In genomic region chr5:125408842-125409241, GRCm38 (mm10) we compare ENCODE assay signal across 8 mouse cellular contexts. TPM values are rescaled to one million over a fixed set of nuclear protein-coding genes. Genes with fewer than 3 reads are reported as not detected.
A peak's percentile ranks its signal among the peaks of the same experiment; 100 is the strongest.
DNase-seq lines count a peak whose midpoint lies in the region; ATAC-seq and TF ChIP-seq lines count a peak whose summit lies in the region.

No protein-coding gene starts in this region.

- H3K9me3 ChIP-seq in hindbrain, embryonic 15.5 days: no peaks in the 10 kb centered on the region

- H3K4me3 ChIP-seq in hindbrain, embryonic 15.5 days: peak overlapping the region; percentile 35

- peaks cover 18% of the 10 kb centered on the region for H3K4me1 ChIP-seq in hindbrain, embryonic 15.5 days (replicated peaks)

- ATAC-seq in Patski: peak; percentile 7
- ATAC-seq in hindbrain, embryonic 15.5 days (ENCODE audit: low FRiP score, low read depth): peak; percentile 37

- CTCF ChIA-PET in Patski (lab: Charles Lee): interaction anchor here (1.4 kb wide), 1 partner anchor 24 kb away, joined by 3 read pairs; no protein-coding TSS in a partner anchor

- H3K9ac ChIP-seq in hindbrain, embryonic 15.5 days: no peak overlapping the region

- H3K27ac ChIP-seq in hindbrain, embryonic 15.5 days (replicated peaks): peak overlapping the region; percentile 74

- under 1% methylated on average over 13 of the region's 13 CpGs for WGBS in hindbrain, embryonic 15.5 days

- peak overlapping the region; percentile 50 for H3K4me2 ChIP-seq in hindbrain, embryonic 15.5 days

- DNase-seq in Patski (ENCODE audit: low read depth, low spot score): no peak
- peak; percentile 86 to 88 for DNase-seq in cerebellum, postnatal 14 days
- DNase-seq in frontal cortex, postnatal 36 days (ENCODE audit: low spot score in 2 of 2): peak; percentile 92 to 94
- peak; percentile 89 to 90 for DNase-seq in layer of hippocampus, postnatal 36 days
- peak; percentile 85 for DNase-seq in lung, postnatal 25 days (ENCODE audit: low spot score)
- DNase-seq in retina, postnatal 7 days (ENCODE audit: low read depth, low spot score): peak; percentile 64
- peak; percentile 70 for DNase-seq in urinary bladder, postnatal 25 days (ENCODE audit: low spot score)

- peaks cover 8% of the 10 kb centered on the region for H3K36me3 ChIP-seq in hindbrain, embryonic 15.5 days

- POLR2A ChIA-PET in Patski (lab: Charles Lee): interaction anchor here (1.4 to 1.6 kb wide), 2 partner anchors 17 to 89 kb away, joined by 3 read pairs; no protein-coding TSS in a partner anchor

- H3K27me3 ChIP-seq in Patski: no peaks in the 10 kb centered on the region
- no peaks in the 10 kb centered on the region for H3K27me3 ChIP-seq in hindbrain, embryonic 15.5 days

- TF ChIP-seq CTCF in Patski (IDR thresholded peaks at IDR 0.05): no peak

- in situ Hi-C loops in Patski (cut with MboI; ENCODE audit: low pct_unique_long_range_greater_than_20kb): loop anchor here (5.0 kb wide), 1 partner anchor 68 kb away; the partner anchor contains the start of gene Aacs

RNA-seq across cellular contexts. Expression of gene Ubc, which starts 18.8 kb away (rescaled TPM):
- 1,637 TPM for polyA plus RNA-seq in Patski (2021)
- polyA plus RNA-seq in hindbrain, embryonic 15.5 days (2015; fragmentation: Nextera tagmentation; extraction: Ambion mirVana): 1,393 and 1,417 TPM in 2 replicates
- 100 to 1,000 TPM; 766 to 814 TPM for total RNA-seq in layer of hippocampus, postnatal 36 days (2021)

RNA-seq across cellular contexts. Expression of gene Gm10382, which starts 19.7 kb away (rescaled TPM):
- 4.1 TPM for polyA plus RNA-seq in Patski (2021)
- polyA plus RNA-seq in hindbrain, embryonic 15.5 days (2015; fragmentation: Nextera tagmentation; extraction: Ambion mirVana): 0.56 and 0.65 TPM in 2 replicates
- total RNA-seq in layer of hippocampus, postnatal 36 days (2021): not detected

RNA-seq across cellular contexts. Expression of gene Dhx37, which starts 25.1 kb away (rescaled TPM):
- polyA plus RNA-seq in Patski (2021): 42.0 TPM
- 10.9 and 11.6 TPM in 2 replicates for polyA plus RNA-seq in hindbrain, embryonic 15.5 days (2015; fragmentation: Nextera tagmentation; extraction: Ambion mirVana)
- 10 to 100 TPM; 12.2 to 12.7 TPM for total RNA-seq in layer of hippocampus, postnatal 36 days (2021)

RNA-seq across cellular contexts. Expression of gene Bri3bp, which starts 32.5 kb away (rescaled TPM):
- 83.7 TPM for polyA plus RNA-seq in Patski (2021)
- polyA plus RNA-seq in hindbrain, embryonic 15.5 days (2015; fragmentation: Nextera tagmentation; extraction: Ambion mirVana): 39.4 and 42.8 TPM in 2 replicates
- total RNA-seq in layer of hippocampus, postnatal 36 days (2021): 100 to 1,000 TPM; 105 to 106 TPM
